Comparison of ENCODE assay signal across 12 mouse cellular contexts in genomic region chr9:64078386-64078792, GRCm38 (mm10). TPM values are rescaled to one million over a fixed set of nuclear protein-coding genes. Genes with fewer than 3 reads are reported as not detected.
A peak's percentile ranks its signal among the peaks of the same experiment; 100 is the strongest.
DNase-seq lines count a peak whose midpoint lies in the region; ATAC-seq and TF ChIP-seq lines count a peak whose summit lies in the region.
"Had no signal": no experiment of that assay in that cellular context is flagged by ENCODE, and none has a peak within 500 bp of the region (broad histone marks: within the 10 kb centered on the region; RNA-seq: fewer than 3 reads in every experiment).

No protein-coding gene starts in this region.

- no peak for DNase-seq in forebrain, embryonic 10.5 days (ENCODE audit: extremely low spot score, low spot score)
- DNase-seq in forebrain, embryonic 14.5 days (ENCODE audit: low spot score) = no peak
- DNase-seq in 416B (ENCODE audit: low read depth) = peak; percentile 63
- DNase-seq in intestine, embryonic 14.5 days (ENCODE audit: low spot score) = no peak
- no peak for DNase-seq in lung, embryonic 14.5 days
- no peak for DNase-seq in layer of hippocampus, adult 2 months (ENCODE audit: low spot score in 2 of 2)
- DNase-seq in adrenal gland, adult 8-10 months = no peak
- DNase-seq in cerebellum, adult 2 months = no peak
- DNase-seq: kidney, adult 2 months had no signal

- TF ChIP-seq POLR2A in cerebellum, adult 2 months (IDR thresholded peaks at IDR 0.05; ENCODE audit: borderline replicate concordance, insufficient read depth, low read length) = no peak

- no peak for ATAC-seq in forebrain, embryonic 14.5 days
- ATAC-seq in intestine, embryonic 14.5 days (replicated peaks; ENCODE audit: low FRiP score, low TSS enrichment, low read depth) = 0 out of 2 replicates have a peak, but pooled peaks have one; percentile 44
- ATAC-seq in lung, embryonic 14.5 days (ENCODE audit: insufficient read depth) = peak; percentile 62

- H3K4me3 ChIP-seq in forebrain, embryonic 10.5 days = no peak overlapping the region
- no peak overlapping the region for H3K4me3 ChIP-seq in forebrain, embryonic 14.5 days (ENCODE audit: low read depth, low read length)
- no peak overlapping the region for H3K4me3 ChIP-seq in intestine, embryonic 14.5 days (ENCODE audit: low read depth, low read length)
- H3K4me3 ChIP-seq in lung, embryonic 14.5 days (ENCODE audit: low read depth, low read length) = no peak overlapping the region
- H3K4me3 ChIP-seq in layer of hippocampus, adult 2 months = no peak overlapping the region
- no peak overlapping the region for H3K4me3 ChIP-seq in cerebellum, adult 2 months (replicated peaks; ENCODE audit: insufficient read depth, low read depth, low read length)
- H3K4me3 ChIP-seq: embryonic facial prominence, embryonic 12.5 days; left cerebral cortex, adult 2 months had no signal

- H3K9ac ChIP-seq in forebrain, embryonic 14.5 days (ENCODE audit: low read length) = no peak overlapping the region
- H3K9ac ChIP-seq in intestine, embryonic 14.5 days (ENCODE audit: low read length) = no peak overlapping the region
- H3K9ac ChIP-seq in lung, embryonic 14.5 days = no peak overlapping the region
- H3K9ac ChIP-seq: embryonic facial prominence, embryonic 12.5 days had no signal

- H3K27me3 ChIP-seq in forebrain, embryonic 10.5 days (ENCODE audit: poor library complexity, severe bottlenecking) = peaks cover 13% of the 10 kb centered on the region
- peaks cover 3% of the 10 kb centered on the region; the same call in 1 of the 2 replicates for H3K27me3 ChIP-seq in forebrain, embryonic 14.5 days (replicated peaks; ENCODE audit: control insufficient read depth, insufficient read depth, low read length)
- no peaks in the 10 kb centered on the region for H3K27me3 ChIP-seq in intestine, embryonic 14.5 days (replicated peaks; ENCODE audit: control insufficient read depth, insufficient read depth, low read length)
- H3K27me3 ChIP-seq in lung, embryonic 14.5 days (ENCODE audit: insufficient read depth, low read length) = no peaks in the 10 kb centered on the region
- H3K27me3 ChIP-seq in cerebellum, adult 2 months (ENCODE audit: control insufficient read depth, insufficient read depth, low read length) = no peaks in the 10 kb centered on the region
- H3K27me3 ChIP-seq: embryonic facial prominence, embryonic 12.5 days had no signal

- H3K4me1 ChIP-seq in forebrain, embryonic 10.5 days = peaks cover 24% of the 10 kb centered on the region
- H3K4me1 ChIP-seq in forebrain, embryonic 14.5 days (ENCODE audit: control insufficient read depth, insufficient read depth, low read length) = no peaks in the 10 kb centered on the region
- H3K4me1 ChIP-seq in intestine, embryonic 14.5 days (replicated peaks; ENCODE audit: control insufficient read depth, insufficient read depth, low read length) = peaks cover 14% of the 10 kb centered on the region
- H3K4me1 ChIP-seq in lung, embryonic 14.5 days (ENCODE audit: insufficient read depth) = peaks cover 10% of the 10 kb centered on the region; the same call in 1 of the 2 replicates
- H3K4me1 ChIP-seq in cerebellum, adult 2 months (ENCODE audit: control insufficient read depth, insufficient read depth, low read length) = no peaks in the 10 kb centered on the region

- TF ChIP-seq CTCF in lung, embryonic 14.5 days (IDR thresholded peaks at IDR 0.05; ENCODE audit: low read depth) = no peak
- TF ChIP-seq CTCF in layer of hippocampus, adult 2 months (conservative IDR thresholded peaks at IDR 0.05) = no peak
- no peak for TF ChIP-seq CTCF in cerebellum, adult 2 months (IDR thresholded peaks at IDR 0.05; ENCODE audit: borderline replicate concordance, insufficient read depth, low read depth, low read length)

- WGBS in forebrain, embryonic 10.5 days = 52% methylated on average over 7 of the region's 7 CpGs
- 55% methylated on average over 7 of the region's 7 CpGs for WGBS in forebrain, embryonic 14.5 days
- WGBS in intestine, embryonic 14.5 days = 14% methylated on average over 7 of the region's 7 CpGs
- 16% methylated on average over 7 of the region's 7 CpGs for WGBS in lung, embryonic 14.5 days
- 62% methylated on average over 7 of the region's 7 CpGs for WGBS in cerebellum, adult 2 months

- peak overlapping the region; percentile 68 for H3K27ac ChIP-seq in forebrain, embryonic 10.5 days
- no peak overlapping the region for H3K27ac ChIP-seq in forebrain, embryonic 14.5 days (ENCODE audit: low read depth, low read length)
- peak overlapping the region; percentile 1; the same call in 1 of the 2 replicates for H3K27ac ChIP-seq in intestine, embryonic 14.5 days (ENCODE audit: low read depth)
- H3K27ac ChIP-seq in lung, embryonic 14.5 days (ENCODE audit: low read depth) = peak overlapping the region; percentile 58
- no peak overlapping the region for H3K27ac ChIP-seq in layer of hippocampus, adult 2 months
- H3K27ac ChIP-seq in cerebellum, adult 2 months (ENCODE audit: insufficient read depth, low read length) = no peak overlapping the region
- H3K27ac ChIP-seq: embryonic facial prominence, embryonic 12.5 days; left cerebral cortex, adult 2 months had no signal

- no peaks in the 10 kb centered on the region for H3K36me3 ChIP-seq in forebrain, embryonic 10.5 days (replicated peaks)
- H3K36me3 ChIP-seq in forebrain, embryonic 14.5 days (ENCODE audit: control insufficient read depth, insufficient read depth, low read length) = no peaks in the 10 kb centered on the region
- H3K36me3 ChIP-seq in intestine, embryonic 14.5 days (ENCODE audit: control insufficient read depth, insufficient read depth, low read length) = no peaks in the 10 kb centered on the region
- H3K36me3 ChIP-seq in lung, embryonic 14.5 days (ENCODE audit: insufficient read depth) = no peaks in the 10 kb centered on the region
- H3K36me3 ChIP-seq: embryonic facial prominence, embryonic 12.5 days had no signal

- H3K9me3 ChIP-seq in forebrain, embryonic 10.5 days = no peaks in the 10 kb centered on the region
- no peaks in the 10 kb centered on the region for H3K9me3 ChIP-seq in forebrain, embryonic 14.5 days (replicated peaks; ENCODE audit: control insufficient read depth, low read length)
- no peaks in the 10 kb centered on the region for H3K9me3 ChIP-seq in intestine, embryonic 14.5 days (ENCODE audit: control insufficient read depth, low read length)
- H3K9me3 ChIP-seq in lung, embryonic 14.5 days (ENCODE audit: low read depth, low read length) = no peaks in the 10 kb centered on the region
- H3K9me3 ChIP-seq: embryonic facial prominence, embryonic 12.5 days had no signal

- no peak overlapping the region for H3K4me2 ChIP-seq in forebrain, embryonic 14.5 days (ENCODE audit: low read length)
- H3K4me2 ChIP-seq in intestine, embryonic 14.5 days (ENCODE audit: low read length) = no peak overlapping the region
- no peak overlapping the region for H3K4me2 ChIP-seq in lung, embryonic 14.5 days
- H3K4me2 ChIP-seq: embryonic facial prominence, embryonic 12.5 days had no signal

RNA-seq across cellular contexts. Expression of gene Lctl, which starts 38.6 kb away (rescaled TPM):
- polyA plus RNA-seq in forebrain, embryonic 10.5 days (2016; fragmentation: Nextera tagmentation; extraction: Ambion mirVana) = 0.11 TPM in 1 of 2 replicates, not detected in the other
- not detected in 2 replicates for polyA plus RNA-seq in forebrain, embryonic 14.5 days (2014; fragmentation: Nextera tagmentation; extraction: Ambion mirVana)
- not detected in 2 replicates for polyA plus RNA-seq in intestine, embryonic 14.5 days (2014; fragmentation: Nextera tagmentation; extraction: Ambion mirVana)
- polyA plus RNA-seq in lung, embryonic 14.5 days (2014; fragmentation: Nextera tagmentation; extraction: Ambion mirVana) = 0.13 TPM in 1 of 2 replicates, not detected in the other
- not detected for total RNA-seq in layer of hippocampus, adult 2 months (2021)
- 10 to 100 TPM in 1 of 4 experiments, 1 to 10 TPM in 2, not detected in 1; 3.1 to 22.6 (median 9.1) TPM for total RNA-seq in adrenal gland, adult 8-10 months (2022)
- 0.14 and 0.38 TPM in 2 replicates for polyA plus RNA-seq in cerebellum, adult 2 months (2012; rRNA removed)
- total RNA-seq: left cerebral cortex, adult 2 months; monocyte, adult 5-6 weeks had no signal
- polyA plus RNA-seq: embryonic facial prominence, embryonic 12.5 days had no signal

RNA-seq across cellular contexts. Expression of gene Smad6, which starts 56.5 kb away (rescaled TPM):
- 3.6 and 3.7 TPM in 2 replicates for polyA plus RNA-seq in forebrain, embryonic 10.5 days (2016; fragmentation: Nextera tagmentation; extraction: Ambion mirVana)
- polyA plus RNA-seq in forebrain, embryonic 14.5 days (2014; fragmentation: Nextera tagmentation; extraction: Ambion mirVana) = 1.8 and 1.9 TPM in 2 replicates
- polyA plus RNA-seq in intestine, embryonic 14.5 days (2014; fragmentation: Nextera tagmentation; extraction: Ambion mirVana) = 8.5 and 9.3 TPM in 2 replicates
- polyA plus RNA-seq in lung, embryonic 14.5 days (2014; fragmentation: Nextera tagmentation; extraction: Ambion mirVana) = 13.6 and 15.3 TPM in 2 replicates
- total RNA-seq in layer of hippocampus, adult 2 months (2021) = 1 to 10 TPM; 2.1 to 2.3 TPM
- total RNA-seq in adrenal gland, adult 8-10 months (2022) = 10 to 100 TPM in 1 of 4 experiments, 1 to 10 TPM in 3; 7.6 to 11.1 (median 8.6) TPM
- polyA plus RNA-seq in cerebellum, adult 2 months (2012; rRNA removed) = 2.0 and 2.4 TPM in 2 replicates

Comparison
In these comparisons a context has a peak if more than half of its experiments do, and no peak if none do; other contexts are left out.
1. H3K27ac ChIP-seq: peak in forebrain, embryonic 10.5 days (single experiment), intestine, embryonic 14.5 days (single experiment) and lung, embryonic 14.5 days (single experiment); none in forebrain, embryonic 14.5 days (single experiment), layer of hippocampus, adult 2 months (single experiment) and cerebellum, adult 2 months (single experiment).